Mouse (Mus musculus) testis, adult 2 months (tissue): ENCODE measurements around the gene Anks6. TPM values are rescaled to one million over a fixed set of nuclear protein-coding genes. Genes with fewer than 3 reads are reported as not detected.

ENCODE experiments used
- H3K27ac ChIP-seq: fragments of 200-500 bp; 2 replicates; pipeline ENCODE4 v1.5.1; 2012; ENCODE audit warnings: low read depth, low read length; ENCODE audit not compliant: control insufficient read depth, insufficient read depth
- H3K27me3 ChIP-seq: fragments of 200-500 bp; 2 replicates; pipeline ENCODE4 v1.6.1; 2012; ENCODE audit warnings: mild to moderate bottlenecking, low read length, moderate library complexity; ENCODE audit not compliant: control insufficient read depth, insufficient read depth
- H3K36me3 ChIP-seq: fragments of 200-500 bp; 2 replicates; pipeline ENCODE4 v1.6.1; 2012; ENCODE audit warnings: mild to moderate bottlenecking, low read length; ENCODE audit not compliant: control insufficient read depth, insufficient read depth
- H3K4me1 ChIP-seq: fragments of 200-500 bp; 2 replicates; pipeline ENCODE4 v1.6.1; 2012; ENCODE audit warnings: low read length; ENCODE audit not compliant: control insufficient read depth, insufficient read depth
- H3K4me3 ChIP-seq: fragments of 200-500 bp; 2 replicates; pipeline ENCODE4 v1.5.1; 2012; ENCODE audit warnings: low read depth, mild to moderate bottlenecking, low read length, moderate library complexity, mixed read lengths; ENCODE audit not compliant: control insufficient read depth
- CTCF ChIP-seq: fragments of 200-500 bp; IDR thresholded peaks from 2 replicates; pipeline ENCODE4 v1.5.1; 2012; ENCODE audit warnings: low read depth, mild to moderate bottlenecking, inconsistent platforms, low read length, moderate library complexity; ENCODE audit not compliant: control insufficient read depth, insufficient read depth, insufficient replicate concordance
- POLR2A ChIP-seq: fragments of 200-500 bp; IDR thresholded peaks from 2 replicates; pipeline ENCODE4 v1.6.1; 2012; ENCODE audit warnings: low read depth, mild to moderate bottlenecking, inconsistent platforms, low read length, moderate library complexity; ENCODE audit not compliant: control insufficient read depth
- polyA plus RNA-seq: library from polyadenylated mRNA; depleted of rRNA; stranded (reverse); fragments of >200 nt; gene quantifications from 2 replicates; pipeline ENCODE4 v1.2.3, GENCODE M21; 2012

Anks6 gene
- polyA plus RNA-seq, 1 experiment: 4.3 TPM

GRCm38 (mm10) chr4:47051905-47052304, 5.3 kb downstream of the Anks6 start:
- Histone ChIP-seq H3K4me3 (no peak overlapping the region), H3K27ac (no peak overlapping the region), H3K27me3 (no peaks in the 10 kb centered on the region), H3K4me1 (peaks cover 3% of the 10 kb centered on the region; the same call in 1 of the 2 replicates), H3K36me3 (no peaks in the 10 kb centered on the region)
- no peak for TF ChIP-seq CTCF
- TF ChIP-seq POLR2A: no peak

GRCm38 (mm10) chr4:47050642-47051381, 6.4 kb downstream of the Anks6 start:
- H3K27ac ChIP-seq: no peak overlapping the region
- H3K36me3 ChIP-seq: no peaks in the 10 kb centered on the region
- no peaks in the 10 kb centered on the region for H3K4me1 ChIP-seq
- no peaks in the 10 kb centered on the region for H3K27me3 ChIP-seq
- H3K4me3 ChIP-seq: no peak overlapping the region
- TF ChIP-seq POLR2A (no peak), CTCF (no peak)

DNA sequence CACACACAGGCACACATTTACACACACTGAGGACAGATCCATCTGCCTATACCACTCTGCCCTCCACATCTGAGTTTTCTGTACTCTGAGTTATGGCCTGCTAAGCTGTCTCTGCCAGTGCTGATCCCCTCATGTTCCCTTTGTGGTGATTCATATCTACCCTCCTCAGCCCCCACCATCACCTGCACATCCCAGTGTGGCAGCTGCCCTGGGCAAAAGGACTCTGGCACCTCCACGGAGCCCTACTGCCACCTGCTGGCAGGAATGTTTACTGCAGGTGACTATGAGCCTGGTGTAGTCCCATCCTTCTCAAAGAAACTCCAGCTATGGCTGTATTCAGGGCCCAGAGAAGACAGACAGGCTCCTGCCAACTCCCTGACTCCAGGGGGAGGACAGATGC, 7.1 kb downstream of the Anks6 start:
- H3K4me1 ChIP-seq: no peaks in the 10 kb centered on the region
- TF ChIP-seq POLR2A: no peak
- peak; percentile 91 for TF ChIP-seq CTCF
- no peaks in the 10 kb centered on the region for H3K27me3 ChIP-seq
- H3K4me3 ChIP-seq: no peak overlapping the region
- no peaks in the 10 kb centered on the region for H3K36me3 ChIP-seq
- no peak overlapping the region for H3K27ac ChIP-seq

GRCm38 (mm10) chr4:47049216-47049615, 8.0 kb downstream of the Anks6 start:
- H3K4me3 ChIP-seq: no peak overlapping the region
- TF ChIP-seq POLR2A (no peak), CTCF (no peak)
- H3K27me3 ChIP-seq: no peaks in the 10 kb centered on the region
- no peaks in the 10 kb centered on the region for H3K4me1 ChIP-seq
- no peaks in the 10 kb centered on the region for H3K36me3 ChIP-seq
- H3K27ac ChIP-seq: no peak overlapping the region

GRCm38 (mm10) chr4:47047765-47048164, 9.5 kb downstream of the Anks6 start:
- TF ChIP-seq POLR2A: no peak
- no peak for TF ChIP-seq CTCF
- Histone ChIP-seq H3K36me3 (no peaks in the 10 kb centered on the region), H3K4me3 (no peak overlapping the region), H3K27ac (no peak overlapping the region), H3K4me1 (no peaks in the 10 kb centered on the region), H3K27me3 (no peaks in the 10 kb centered on the region)

DNA sequence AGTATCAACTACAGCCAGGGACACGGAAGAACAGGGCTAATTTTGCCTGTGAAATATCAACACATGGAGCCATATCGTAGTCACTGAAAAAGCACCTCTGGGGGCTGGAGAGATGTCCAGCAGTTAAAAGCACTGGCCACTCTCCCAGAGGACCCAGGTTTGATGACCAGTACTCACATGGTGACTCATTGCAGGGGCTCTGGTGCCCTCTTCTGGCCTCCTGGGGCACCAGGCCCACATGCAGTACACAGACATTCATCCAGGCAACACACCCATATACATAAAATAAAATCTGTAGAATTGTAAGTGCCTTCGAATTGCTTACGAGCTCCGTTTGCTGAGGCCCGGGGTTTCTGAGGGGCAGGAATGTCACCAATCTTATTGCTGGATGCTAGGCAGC, 10.3 kb downstream of the Anks6 start:
- TF ChIP-seq POLR2A (no peak), CTCF (no peak)
- Histone ChIP-seq H3K36me3 (no peaks in the 10 kb centered on the region), H3K27ac (no peak overlapping the region), H3K4me3 (no peak overlapping the region), H3K4me1 (no peaks in the 10 kb centered on the region), H3K27me3 (no peaks in the 10 kb centered on the region)

DNA sequence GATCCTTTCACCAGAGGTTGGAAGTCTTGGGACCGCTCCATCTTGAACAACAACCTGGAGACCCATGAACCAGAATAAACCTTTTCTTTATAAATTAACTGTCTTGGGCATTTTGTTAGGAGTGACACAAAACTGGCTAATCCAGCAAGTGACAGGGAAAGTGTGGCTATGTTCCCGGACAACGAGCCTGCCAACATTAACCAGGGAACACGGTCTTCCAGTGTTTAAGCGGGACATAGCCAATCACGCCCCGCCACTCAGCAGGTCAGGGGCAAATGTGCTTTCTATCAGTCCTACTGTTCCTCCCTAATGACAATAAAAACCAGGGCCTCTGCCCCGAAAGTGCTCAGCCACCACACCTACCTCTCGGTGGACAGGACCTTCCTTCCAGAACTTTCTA, 13.4 kb downstream of the Anks6 start:
- Histone ChIP-seq H3K4me3 (no peak overlapping the region), H3K4me1 (no peaks in the 10 kb centered on the region), H3K27me3 (no peaks in the 10 kb centered on the region), H3K27ac (no peak overlapping the region), H3K36me3 (no peaks in the 10 kb centered on the region)
- TF ChIP-seq POLR2A (no peak), CTCF (no peak)

DNA sequence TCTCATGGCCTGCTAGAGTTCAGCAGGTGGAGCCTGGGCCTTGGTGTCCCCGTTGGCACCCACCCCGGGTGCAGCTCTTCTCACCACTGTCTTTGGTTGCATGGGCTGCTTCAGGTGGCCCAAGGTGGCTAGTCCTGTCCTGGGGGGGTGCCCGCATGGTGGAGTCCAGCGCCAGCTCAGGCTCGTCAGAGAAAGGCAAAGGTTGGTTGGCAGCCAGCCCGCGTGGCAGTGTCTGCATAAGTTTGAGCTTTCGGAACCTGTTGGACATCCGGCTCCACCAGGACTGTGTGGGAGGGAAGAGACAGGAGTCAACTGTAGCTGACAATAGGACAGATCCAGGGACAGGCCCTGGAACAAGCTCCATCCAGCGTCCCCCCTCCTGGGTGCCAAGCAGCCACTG, 17.6 kb downstream of the Anks6 start:
- H3K4me1 ChIP-seq: no peaks in the 10 kb centered on the region
- TF ChIP-seq POLR2A (no peak), CTCF (no peak)
- H3K4me3 ChIP-seq: no peak overlapping the region
- H3K27ac ChIP-seq: no peak overlapping the region
- no peaks in the 10 kb centered on the region for H3K27me3 ChIP-seq
- no peaks in the 10 kb centered on the region for H3K36me3 ChIP-seq
